ENCODE assay signal across 12 mouse cellular contexts in genomic region chr10:60077736-60078560, GRCm38 (mm10). TPM values are rescaled to one million over a fixed set of nuclear protein-coding genes. Genes with fewer than 3 reads are reported as not detected.
DNase-seq lines count a peak whose midpoint lies in the region; ATAC-seq and TF ChIP-seq lines count a peak whose summit lies in the region.
"Had no signal": no experiment of that assay in that cellular context is flagged by ENCODE, and none has a peak within 500 bp of the region (broad histone marks: within the 10 kb centered on the region; RNA-seq: fewer than 3 reads in every experiment).

No protein-coding gene starts in this region.

- H3ac ChIP-seq in myocyte (ENCODE audit: control insufficient read depth, insufficient read length), result no peak overlapping the region

- H3K27me3 ChIP-seq in hindbrain, embryonic 12.5 days, result no peaks in the 10 kb centered on the region
- no peaks in the 10 kb centered on the region for H3K27me3 ChIP-seq in hindbrain, embryonic 11.5 days (ENCODE audit: control insufficient read depth, insufficient read depth, low read length)
- no peaks in the 10 kb centered on the region for H3K27me3 ChIP-seq in myocyte (ENCODE audit: control insufficient read depth, insufficient read depth, insufficient read length)
- H3K27me3 ChIP-seq: Patski; stomach, embryonic 15.5 days had no signal

- 76% methylated on average over 18 of the region's 18 CpGs for WGBS in hindbrain, embryonic 12.5 days
- 82% methylated on average over 18 of the region's 18 CpGs for WGBS in hindbrain, embryonic 11.5 days

- no peak overlapping the region for H3K4me3 ChIP-seq in hindbrain, embryonic 12.5 days
- no peak overlapping the region for H3K4me3 ChIP-seq in hindbrain, embryonic 11.5 days (ENCODE audit: low read depth, low read length)
- H3K4me3 ChIP-seq in myocyte, result no peak overlapping the region
- H3K4me3 ChIP-seq: stomach, embryonic 15.5 days had no signal

- no peaks in the 10 kb centered on the region for H3K36me3 ChIP-seq in hindbrain, embryonic 12.5 days
- H3K36me3 ChIP-seq in hindbrain, embryonic 11.5 days (ENCODE audit: control insufficient read depth, insufficient read depth, low read length), result no peaks in the 10 kb centered on the region
- H3K36me3 ChIP-seq in myocyte (ENCODE audit: control insufficient read depth, insufficient read depth), result no peaks in the 10 kb centered on the region
- H3K36me3 ChIP-seq: stomach, embryonic 15.5 days had no signal

- ATAC-seq in hindbrain, embryonic 12.5 days (ENCODE audit: low FRiP score), result no peak
- ATAC-seq in hindbrain, embryonic 11.5 days (ENCODE audit: low FRiP score), result no peak
- ATAC-seq in erythroid progenitor cell, adult 5-6 weeks (replicated peaks; ENCODE audit: low FRiP score, poor library complexity, severe bottlenecking), result peak; percentile 80
- ATAC-seq: Patski had no signal

- H3K9ac ChIP-seq in hindbrain, embryonic 12.5 days, result no peak overlapping the region
- no peak overlapping the region for H3K9ac ChIP-seq in hindbrain, embryonic 11.5 days (ENCODE audit: low read depth, low read length)
- H3K9ac ChIP-seq: stomach, embryonic 15.5 days had no signal

- TF ChIP-seq POLR2A in myocyte (IDR thresholded peaks at IDR 0.05; ENCODE audit: insufficient read length, low read depth), result no peak

- H3K4me2 ChIP-seq in hindbrain, embryonic 12.5 days (replicated peaks), result no peak overlapping the region
- H3K4me2 ChIP-seq in hindbrain, embryonic 11.5 days (replicated peaks; ENCODE audit: low read depth, low read length), result no peak overlapping the region
- peak overlapping the region; percentile 76 for H3K4me2 ChIP-seq in myocyte (ENCODE audit: low read depth)
- H3K4me2 ChIP-seq: stomach, embryonic 15.5 days had no signal

- DNase-seq in hindbrain, embryonic 11.5 days (ENCODE audit: low spot score), result no peak
- DNase-seq in retina, postnatal 1 day, result peak; percentile 45
- no peak for DNase-seq in retina, embryonic 14.5 days (ENCODE audit: low spot score)
- DNase-seq in cerebellum, adult 9-11 months, result no peak
- DNase-seq in gastrocnemius, postnatal 4 days (ENCODE audit: low spot score in 2 of 2), result no peak
- DNase-seq: cerebellum, adult 11 months; kidney, adult 11 months had no signal

- 0 out of 2 replicates have a peak overlapping the region, but pooled peaks have one; percentile 17 for H3K27ac ChIP-seq in hindbrain, embryonic 12.5 days
- H3K27ac ChIP-seq in hindbrain, embryonic 11.5 days (ENCODE audit: low read depth, low read length), result no peak overlapping the region
- H3K27ac ChIP-seq: stomach, embryonic 15.5 days had no signal

- H3K9me3 ChIP-seq in hindbrain, embryonic 12.5 days (replicated peaks), result no peaks in the 10 kb centered on the region
- H3K9me3 ChIP-seq in hindbrain, embryonic 11.5 days (ENCODE audit: control insufficient read depth, low read length), result no peaks in the 10 kb centered on the region
- H3K9me3 ChIP-seq: stomach, embryonic 15.5 days had no signal

- H3K4me1 ChIP-seq in hindbrain, embryonic 12.5 days, result peaks cover 20% of the 10 kb centered on the region
- no peaks in the 10 kb centered on the region for H3K4me1 ChIP-seq in hindbrain, embryonic 11.5 days (replicated peaks; ENCODE audit: control insufficient read depth, insufficient read depth, low read length)

- no peaks in the 10 kb centered on the region for H3K79me2 ChIP-seq in myocyte (ENCODE audit: control insufficient read depth, insufficient read depth)

TF ChIP-seq in myocyte, 11 proteins besides CTCF, POLR2A, EP300 and RAD21:
- TF ChIP-seq MAX (IDR thresholded peaks at IDR 0.05; ENCODE audit: low read depth) (no peak), REST (IDR thresholded peaks at IDR 0.05; ENCODE audit: insufficient read depth, insufficient read length) (no peak), POLR2AphosphoS2 (IDR thresholded peaks at IDR 0.05; ENCODE audit: insufficient read length, low read depth) (no peak), E2F4 (IDR thresholded peaks at IDR 0.05; ENCODE audit: insufficient read depth) (no peak), TCF3 (IDR thresholded peaks at IDR 0.05; ENCODE audit: insufficient read length, low read depth) (no peak), MYOG (IDR thresholded peaks at IDR 0.05; ENCODE audit: control insufficient read depth in 1 of 3, insufficient read depth in 1 of 3, insufficient read length in 2 of 3, low read depth in 2 of 3) (no peak), USF1 (IDR thresholded peaks at IDR 0.05; ENCODE audit: low read depth) (no peak), SRF (IDR thresholded peaks at IDR 0.05; ENCODE audit: control insufficient read depth, insufficient read length, low read depth) (no peak), CEBPB (IDR thresholded peaks at IDR 0.05; ENCODE audit: insufficient read depth, poor library complexity, severe bottlenecking) (no peak), TCF12 (IDR thresholded peaks at IDR 0.05; ENCODE audit: insufficient read depth, poor library complexity, severe bottlenecking) (no peak), MYOD1 (IDR thresholded peaks at IDR 0.05; ENCODE audit: control insufficient read depth in 1 of 3, insufficient read length in 2 of 3, low read depth in 2 of 3) (no peak)

RNA-seq across cellular contexts. Expression of gene Spock2, which starts 28.1 kb away (rescaled TPM):
- polyA plus RNA-seq in hindbrain, embryonic 12.5 days (2016; fragmentation: Nextera tagmentation; extraction: Ambion mirVana), result 35.4 and 38.6 TPM in 2 replicates
- 19.2 and 19.3 TPM in 2 replicates for polyA plus RNA-seq in hindbrain, embryonic 11.5 days (2014; fragmentation: Nextera tagmentation; extraction: Ambion mirVana)
- total RNA-seq in erythroid progenitor cell, adult 5-6 weeks (2015; ENCODE audit: low replicate concordance), result not detected in 2 replicates
- total RNA-seq in erythroid progenitor cell, adult 5-6 weeks (2017; ENCODE audit: low replicate concordance), result not detected in 2 replicates
- 6.8 TPM for polyA plus RNA-seq in myocyte (2012; fragmentation: generic; extraction: Trizol)
- total RNA-seq in gastrocnemius, postnatal 4 days (2021), result 1 to 10 TPM; 6.0 to 6.7 TPM
